Mouse (Mus musculus): Measurements from ENCODE around the gene Golga7b.

- TF ChIP-seq POLR2A (IDR thresholded peaks at IDR 0.05; ENCODE audit: borderline replicate concordance, low read depth, low read length): no peak
- TF ChIP-seq CTCF (IDR thresholded peaks at IDR 0.05; ENCODE audit: low read depth, low read length): no peak
Measured at GRCm38 (mm10) chr19:42315070-42315679, 67.8 kb downstream of the Golga7b start.
